In the genomic region with DNA sequence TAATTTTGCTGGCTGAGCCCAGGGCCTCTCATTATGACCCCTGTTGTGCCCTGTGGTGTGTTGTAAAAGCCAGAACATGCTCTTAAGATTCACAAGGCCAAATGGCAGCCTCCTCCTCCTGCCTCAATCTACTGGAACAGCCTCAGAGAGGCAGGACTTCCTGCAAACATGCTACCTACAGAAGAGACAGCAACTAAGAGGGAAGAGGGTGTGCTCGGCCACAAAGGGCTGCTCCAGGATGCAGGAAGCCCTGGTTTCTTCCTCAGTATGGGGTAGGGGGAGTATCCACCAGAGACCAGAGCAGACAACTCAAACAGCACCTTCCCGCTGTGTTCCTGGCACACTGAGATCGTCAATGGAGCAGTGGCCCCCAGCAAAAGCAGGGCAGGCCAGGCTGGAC, we compare ENCODE assay signal across 12 mouse cellular contexts. TPM values are rescaled to one million over a fixed set of nuclear protein-coding genes. Genes with fewer than 3 reads are reported as not detected.
DNase-seq lines count a peak whose midpoint lies in the region; ATAC-seq and TF ChIP-seq lines count a peak whose summit lies in the region.
"Had no signal": no experiment of that assay in that cellular context is flagged by ENCODE, and none has a peak within 500 bp of the region (broad histone marks: within the 10 kb centered on the region; RNA-seq: fewer than 3 reads in every experiment).

No protein-coding gene starts in this region.

- H3K4me3 ChIP-seq in hindbrain, embryonic 16.5 days (ENCODE audit: low read length): no peak overlapping the region
- H3K4me3 ChIP-seq in hindbrain, embryonic 11.5 days (ENCODE audit: low read depth, low read length): no peak overlapping the region
- no peak overlapping the region for H3K4me3 ChIP-seq in limb, embryonic 11.5 days (ENCODE audit: low read depth, low read length)
- no peak overlapping the region for H3K4me3 ChIP-seq in stomach, postnatal 0 days (ENCODE audit: low read depth, low read length)
- H3K4me3 ChIP-seq: hindbrain, embryonic 15.5 days had no signal

- ATAC-seq in hindbrain, embryonic 16.5 days: peak; percentile 27; the same call in 1 of the 2 replicates
- ATAC-seq in hindbrain, embryonic 11.5 days (ENCODE audit: low FRiP score): no peak
- no peak for ATAC-seq in limb, embryonic 11.5 days (ENCODE audit: insufficient number of reproducible peaks, low FRiP score, low TSS enrichment, low read depth)
- ATAC-seq in stomach, postnatal 0 days (ENCODE audit: low FRiP score, low TSS enrichment): peak; percentile 21; the same call in 1 of the 2 replicates
- ATAC-seq: forebrain, embryonic 16.5 days had no signal

- peaks cover 3% of the 10 kb centered on the region; the same call in 1 of the 2 replicates for H3K4me1 ChIP-seq in hindbrain, embryonic 16.5 days (ENCODE audit: control insufficient read depth, insufficient read depth, low read depth, low read length)
- no peaks in the 10 kb centered on the region; the same call in 1 of the 2 replicates for H3K4me1 ChIP-seq in hindbrain, embryonic 11.5 days (replicated peaks; ENCODE audit: control insufficient read depth, insufficient read depth, low read length)
- peaks cover 6% of the 10 kb centered on the region; the same call in 1 of the 2 replicates for H3K4me1 ChIP-seq in limb, embryonic 11.5 days (ENCODE audit: control insufficient read depth, insufficient read depth, low read length)
- peaks cover 6% of the 10 kb centered on the region; the same call in 1 of the 2 replicates for H3K4me1 ChIP-seq in stomach, postnatal 0 days (replicated peaks; ENCODE audit: control insufficient read depth, insufficient read depth)

- H3K9ac ChIP-seq in hindbrain, embryonic 16.5 days (ENCODE audit: low read depth, low read length): no peak overlapping the region
- no peak overlapping the region for H3K9ac ChIP-seq in hindbrain, embryonic 11.5 days (ENCODE audit: low read depth, low read length)
- no peak overlapping the region for H3K9ac ChIP-seq in limb, embryonic 11.5 days (ENCODE audit: low read length)
- H3K9ac ChIP-seq in stomach, postnatal 0 days (ENCODE audit: low read length): no peak overlapping the region
- H3K9ac ChIP-seq: hindbrain, embryonic 15.5 days had no signal

- no peaks in the 10 kb centered on the region for H3K9me3 ChIP-seq in hindbrain, embryonic 16.5 days (ENCODE audit: control insufficient read depth, low read length)
- H3K9me3 ChIP-seq in hindbrain, embryonic 11.5 days (ENCODE audit: control insufficient read depth, low read length): no peaks in the 10 kb centered on the region
- H3K9me3 ChIP-seq in limb, embryonic 11.5 days (ENCODE audit: control insufficient read depth, low read length): no peaks in the 10 kb centered on the region
- no peaks in the 10 kb centered on the region for H3K9me3 ChIP-seq in stomach, postnatal 0 days (ENCODE audit: control insufficient read depth, low read length)
- H3K9me3 ChIP-seq: hindbrain, embryonic 15.5 days had no signal

- no peak for TF ChIP-seq EP300 in stomach, postnatal 0 days (optimal IDR thresholded peaks at IDR 0.05)

- no peak for DNase-seq in hindbrain, embryonic 11.5 days (ENCODE audit: low spot score)
- peak; percentile 11 for DNase-seq in thymus, postnatal 4 days
- no peak for DNase-seq in thymus, postnatal 25 days
- no peak for DNase-seq in limb, embryonic 11.5 days (ENCODE audit: low spot score)
- no peak for DNase-seq in stomach, postnatal 0 days (ENCODE audit: low spot score)
- no peak for DNase-seq in right cerebral cortex, postnatal 25 days
- no peak for DNase-seq in layer of hippocampus, adult 9-11 months
- DNase-seq: cerebellum, postnatal 36 days had no signal

- H3K4me2 ChIP-seq in hindbrain, embryonic 16.5 days (ENCODE audit: low read length): no peak overlapping the region
- no peak overlapping the region for H3K4me2 ChIP-seq in hindbrain, embryonic 11.5 days (replicated peaks; ENCODE audit: low read depth, low read length)
- peak overlapping the region; percentile 26; the same call in 1 of the 2 replicates for H3K4me2 ChIP-seq in limb, embryonic 11.5 days (ENCODE audit: low read depth, severe bottlenecking)
- H3K4me2 ChIP-seq in stomach, postnatal 0 days (replicated peaks; ENCODE audit: low read depth): 0 out of 2 replicates have a peak overlapping the region, but pooled peaks have one; percentile 21
- H3K4me2 ChIP-seq: hindbrain, embryonic 15.5 days had no signal

- H3K27me3 ChIP-seq in hindbrain, embryonic 16.5 days (replicated peaks; ENCODE audit: control insufficient read depth, insufficient read depth, low read length): no peaks in the 10 kb centered on the region
- no peaks in the 10 kb centered on the region; the same call in 1 of the 2 replicates for H3K27me3 ChIP-seq in hindbrain, embryonic 11.5 days (ENCODE audit: control insufficient read depth, insufficient read depth, low read length)
- H3K27me3 ChIP-seq in limb, embryonic 11.5 days (ENCODE audit: control insufficient read depth, insufficient read depth, low read length): no peaks in the 10 kb centered on the region
- no peaks in the 10 kb centered on the region for H3K27me3 ChIP-seq in stomach, postnatal 0 days (ENCODE audit: control insufficient read depth, insufficient read depth, low read length)
- H3K27me3 ChIP-seq: hindbrain, embryonic 15.5 days had no signal

- no peak overlapping the region for H3K27ac ChIP-seq in hindbrain, embryonic 16.5 days (ENCODE audit: low read depth, low read length)
- H3K27ac ChIP-seq in hindbrain, embryonic 11.5 days (ENCODE audit: low read depth, low read length): no peak overlapping the region
- H3K27ac ChIP-seq in limb, embryonic 11.5 days (replicated peaks; ENCODE audit: low read depth, low read length): no peak overlapping the region
- peak overlapping the region; percentile 69; the same call in 1 of the 2 replicates for H3K27ac ChIP-seq in stomach, postnatal 0 days (replicated peaks)
- H3K27ac ChIP-seq: hindbrain, embryonic 15.5 days; macrophage had no signal

- no peaks in the 10 kb centered on the region for H3K36me3 ChIP-seq in hindbrain, embryonic 16.5 days (ENCODE audit: control insufficient read depth, insufficient read depth, low read length)
- H3K36me3 ChIP-seq in hindbrain, embryonic 11.5 days (ENCODE audit: control insufficient read depth, insufficient read depth, low read length): no peaks in the 10 kb centered on the region
- no peaks in the 10 kb centered on the region for H3K36me3 ChIP-seq in limb, embryonic 11.5 days (ENCODE audit: control insufficient read depth, insufficient read depth, low read length)
- no peaks in the 10 kb centered on the region for H3K36me3 ChIP-seq in stomach, postnatal 0 days (ENCODE audit: control insufficient read depth, insufficient read depth, low read length)
- H3K36me3 ChIP-seq: hindbrain, embryonic 15.5 days had no signal

- TF ChIP-seq CTCF in stomach, postnatal 0 days (IDR thresholded peaks at IDR 0.05; ENCODE audit: low read depth): no peak

- 37% methylated on average over 3 of the region's 3 CpGs for WGBS in hindbrain, embryonic 16.5 days
- WGBS in hindbrain, embryonic 11.5 days: 26% methylated on average over 3 of the region's 3 CpGs
- WGBS in limb, embryonic 11.5 days: 12% methylated on average over 3 of the region's 3 CpGs
- 29% methylated on average over 3 of the region's 3 CpGs for WGBS in stomach, postnatal 0 days

RNA-seq across cellular contexts. Expression of a gene that starts 19.7 kb away (rescaled TPM):
- 5.7 and 7.7 TPM in 2 replicates for polyA plus RNA-seq in hindbrain, embryonic 16.5 days (2015; fragmentation: Nextera tagmentation; extraction: Ambion mirVana)
- 3.3 and 3.7 TPM in 2 replicates for polyA plus RNA-seq in hindbrain, embryonic 11.5 days (2014; fragmentation: Nextera tagmentation; extraction: Ambion mirVana)
- polyA plus RNA-seq in limb, embryonic 11.5 days (2014; fragmentation: Nextera tagmentation; extraction: Ambion mirVana): 2.2 and 2.8 TPM in 2 replicates
- polyA plus RNA-seq in stomach, postnatal 0 days (2015; fragmentation: Nextera tagmentation; extraction: Ambion mirVana): 17.8 and 19.5 TPM in 2 replicates

Comparison
In these comparisons a context has a peak if more than half of its experiments do, and no peak if none do; other contexts are left out.
1. ATAC-seq: peak in hindbrain, embryonic 16.5 days (single experiment) and stomach, postnatal 0 days (single experiment); none in hindbrain, embryonic 11.5 days (single experiment) and limb, embryonic 11.5 days (single experiment).
2. H3K4me2 ChIP-seq: peak in limb, embryonic 11.5 days (single experiment) and stomach, postnatal 0 days (single experiment); none in hindbrain, embryonic 16.5 days (single experiment) and hindbrain, embryonic 11.5 days (single experiment).